Mouse (Mus musculus) forebrain, embryonic 14.5 days (tissue): ENCODE results near the gene Il25. TPM values are rescaled to one million over a fixed set of nuclear protein-coding genes. Genes with fewer than 3 reads are reported as not detected.

Experiments
- ATAC-seq: fragments of 200-750 bp; cut with Nextera tagmentation; 2 replicates; pipeline ENCODE4 v1.8.0; 2017; ENCODE audit warnings: mild to moderate bottlenecking, moderate library complexity
- DNase-seq: peaks from one replicate; pipeline ENCODE4 v3.0.0-alpha.2; 2015; ENCODE audit warnings: low spot score
- H3K27ac ChIP-seq: fragments of 300-500 bp; sonication (generic); 2 replicates; pipeline ENCODE4 v1.5.1; 2014; ENCODE audit warnings: low read depth, mild to moderate bottlenecking, control low read depth, low read length, moderate library complexity
- H3K27me3 ChIP-seq: fragments of 300-500 bp; sonication (generic); replicated peaks from 2 replicates; pipeline ENCODE4 v1.6.1; 2014; ENCODE audit warnings: low read length, control low read depth, mixed read lengths; ENCODE audit not compliant: control insufficient read depth, insufficient read depth
- H3K36me3 ChIP-seq: fragments of 300-500 bp; sonication (generic); 2 replicates; pipeline ENCODE4 v1.6.1; 2014; ENCODE audit warnings: low read length, control low read depth; ENCODE audit not compliant: control insufficient read depth, insufficient read depth
- H3K4me1 ChIP-seq: fragments of 300-500 bp; sonication (generic); 2 replicates; pipeline ENCODE4 v1.6.1; 2014; ENCODE audit warnings: antibody characterized with exemption, low read length, control low read depth; ENCODE audit not compliant: control insufficient read depth, insufficient read depth
- H3K4me2 ChIP-seq: fragments of 300-500 bp; sonication (generic); 2 replicates; pipeline ENCODE4 v1.6.1; 2014; ENCODE audit warnings: mild to moderate bottlenecking, control low read depth, low read length
- H3K4me3 ChIP-seq: fragments of 300-500 bp; sonication (generic); 2 replicates; pipeline ENCODE4 v1.5.1; 2014; ENCODE audit warnings: low read depth, low read length, control low read depth
- H3K9ac ChIP-seq: fragments of 300-500 bp; sonication (generic); 2 replicates; pipeline ENCODE4 v1.6.1; 2014; ENCODE audit warnings: mild to moderate bottlenecking, low read length, control low read depth, moderate library complexity
- H3K9me3 ChIP-seq: fragments of 300-500 bp; sonication (generic); replicated peaks from 2 replicates; pipeline ENCODE4 v1.6.1; 2016; ENCODE audit warnings: low read length, control low read depth, mixed read lengths; ENCODE audit not compliant: control insufficient read depth
- WGBS: fragments of 180-500 bp; shearing (Covaris S2); extraction: QIAGEN DNeasy Blood & Tissue Kit; methylation state at CpG from one replicate; pipeline ENCODE4 v1.1.7; 2014; 5-methylcytosine and 5-hydroxymethylcytosine counted together
- polyA plus RNA-seq: library from polyadenylated mRNA; unstranded; fragments of >200 nt; fragmentation: Nextera tagmentation; extraction: Ambion mirVana; gene quantifications from 2 replicates; pipeline ENCODE4 v1.2.1, GENCODE M21; 2014

The Il25 gene
- polyA plus RNA-seq: 0.38 and 0.48 TPM in 2 replicates

DNA sequence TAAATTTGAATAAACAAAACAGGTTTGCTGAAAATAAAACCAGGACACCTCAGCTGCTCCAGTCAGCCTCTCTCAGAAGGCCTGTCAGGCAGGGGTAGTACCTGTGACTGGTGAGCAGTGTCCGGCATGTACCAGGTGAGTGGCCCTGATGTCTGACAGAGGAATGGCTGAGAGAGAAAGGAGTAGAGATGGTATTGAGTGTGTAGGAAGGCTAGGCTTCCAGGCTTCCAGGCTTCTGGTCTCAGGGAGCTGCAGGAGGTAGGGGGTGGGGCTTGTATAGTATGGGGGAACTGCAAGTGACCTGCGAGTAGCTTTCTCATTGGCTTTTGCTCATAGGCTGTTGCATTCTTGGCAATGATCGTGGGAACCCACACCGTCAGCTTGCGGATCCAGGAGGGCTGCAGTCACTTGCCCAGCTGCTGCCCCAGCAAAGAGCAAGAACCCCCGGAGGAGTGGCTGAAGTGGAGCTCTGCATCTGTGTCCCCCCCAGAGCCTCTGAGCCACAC, at the start of gene Il25:
TSS of gene Il25 (plus strand) at position 51 of the 506 bp plus-strand sequence.
- ATAC-seq (no peak), DNase-seq (peak; percentile 25)
- Histone ChIP-seq H3K36me3 (no peaks in the 10 kb centered on the region), H3K9ac (0 out of 2 replicates have a peak within 1 kb of the TSS, but pooled peaks have one; percentile 13), H3K4me1 (peaks cover 5% of the 10 kb centered on the region; the same call in 1 of the 2 replicates), H3K4me3 (no peak within 1 kb of the TSS), H3K9me3 (no peaks in the 10 kb centered on the region), H3K4me2 (no peak within 1 kb of the TSS), H3K27ac (no peak within 1 kb of the TSS), H3K27me3 (no peaks in the 10 kb centered on the region)
- WGBS: 34% methylated on average over 6 of the region's 6 CpGs

DNA sequence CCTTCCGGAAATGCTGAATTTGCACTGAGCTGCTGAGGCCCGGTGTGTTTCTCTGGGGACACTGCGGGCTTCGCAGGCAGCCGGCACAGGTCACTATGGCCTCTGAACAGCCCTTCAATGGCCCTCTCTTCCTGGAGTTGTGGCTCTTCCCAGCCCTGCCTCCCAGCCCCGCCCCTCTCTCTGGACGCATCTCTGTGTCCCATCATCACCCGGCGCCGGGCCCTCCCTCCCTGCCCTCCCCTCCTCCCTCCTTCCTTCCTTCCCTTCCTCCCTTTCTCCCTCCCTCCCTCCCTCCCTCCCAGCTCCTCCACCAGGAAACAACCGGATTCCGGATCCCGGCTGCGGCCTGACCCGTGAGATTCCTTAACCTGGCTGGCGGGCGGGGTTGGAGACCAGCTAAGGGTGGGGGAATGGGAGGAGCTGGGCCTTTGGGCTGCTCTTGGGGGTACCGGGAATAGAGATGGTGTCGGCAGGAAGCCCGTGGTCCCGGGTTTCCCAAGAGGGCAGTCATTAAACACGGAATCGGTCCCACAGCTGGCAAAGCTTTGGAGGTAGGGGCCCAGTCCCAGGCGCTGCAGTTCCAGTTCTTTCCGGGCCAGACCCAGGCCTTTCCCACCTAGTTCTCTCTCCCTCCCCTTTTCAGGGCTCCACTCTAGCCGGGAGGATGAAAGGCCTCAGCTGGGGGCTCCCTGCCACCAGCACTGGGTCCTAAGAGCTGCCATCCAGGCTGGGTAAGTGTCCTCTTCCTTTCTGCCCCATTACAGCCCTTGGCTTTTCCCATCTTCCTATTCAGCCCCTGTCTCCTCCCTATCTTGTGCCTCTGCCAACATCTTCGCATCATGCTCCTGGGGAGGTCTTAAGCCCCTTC, 49.1 kb upstream of the Il25 start, which contains the start of the genes Bcl2l2 and Gm20521:
TSS of gene Bcl2l2 (plus strand) at position 224 of the 868 bp plus-strand sequence.
TSS of gene Gm20521 (plus strand) at position 288 of the 868 bp plus-strand sequence.
- ATAC-seq: peak; percentile 89
- Histone ChIP-seq H3K27ac (peak within 1 kb of the TSS; percentile 86), H3K4me2 (peak within 1 kb of the TSS; percentile 83), H3K4me1 (peaks cover 13% of the 10 kb centered on the region), H3K4me3 (peak within 1 kb of the TSS; percentile 69), H3K36me3 (peaks cover 10% of the 10 kb centered on the region), H3K9me3 (no peaks in the 10 kb centered on the region), H3K27me3 (no peaks in the 10 kb centered on the region), H3K9ac (peak within 1 kb of the TSS; percentile 88)
- under 1% methylated on average over 27 of the region's 27 CpGs for WGBS
- peak; percentile 84 for DNase-seq

DNA sequence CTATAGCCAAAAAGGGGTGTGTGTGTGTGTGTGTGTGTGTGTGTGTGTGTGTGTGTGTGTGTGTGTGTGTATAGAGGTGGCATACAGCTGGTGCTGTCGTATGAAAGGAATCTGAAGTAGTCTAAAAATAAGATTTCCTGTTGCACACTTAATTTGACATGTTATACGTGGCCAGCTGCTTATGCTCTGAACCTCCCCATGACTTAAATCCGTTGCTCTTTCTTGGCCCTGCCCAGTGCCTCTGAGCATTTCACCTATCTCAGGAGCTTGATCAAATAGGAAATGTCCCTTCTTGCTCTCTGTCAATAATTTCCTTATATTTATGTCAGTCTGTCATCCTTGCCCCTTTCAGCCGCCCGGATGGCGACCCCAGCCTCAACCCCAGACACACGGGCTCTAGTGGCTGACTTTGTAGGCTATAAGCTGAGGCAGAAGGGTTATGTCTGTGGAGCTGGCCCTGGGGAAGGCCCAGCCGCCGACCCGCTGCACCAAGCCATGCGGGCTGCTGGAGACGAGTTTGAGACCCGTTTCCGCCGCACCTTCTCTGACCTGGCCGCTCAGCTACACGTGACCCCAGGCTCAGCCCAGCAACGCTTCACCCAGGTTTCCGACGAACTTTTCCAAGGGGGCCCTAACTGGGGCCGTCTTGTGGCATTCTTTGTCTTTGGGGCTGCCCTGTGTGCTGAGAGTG, 48.3 kb upstream of the Il25 start:
- H3K4me2 ChIP-seq: peak overlapping the region; percentile 83
- H3K4me3 ChIP-seq: peak overlapping the region; percentile 69
- H3K27ac ChIP-seq: peak overlapping the region; percentile 86
- ATAC-seq (peak; percentile 10; the same call in 1 of the 2 replicates), DNase-seq (no peak)
- H3K4me1 ChIP-seq: peaks cover 13% of the 10 kb centered on the region
- 38% methylated on average over 21 of the region's 21 CpGs for WGBS
- no peaks in the 10 kb centered on the region for H3K27me3 ChIP-seq
- peak overlapping the region; percentile 88 for H3K9ac ChIP-seq
- no peaks in the 10 kb centered on the region for H3K9me3 ChIP-seq
- H3K36me3 ChIP-seq: peaks cover 10% of the 10 kb centered on the region

DNA sequence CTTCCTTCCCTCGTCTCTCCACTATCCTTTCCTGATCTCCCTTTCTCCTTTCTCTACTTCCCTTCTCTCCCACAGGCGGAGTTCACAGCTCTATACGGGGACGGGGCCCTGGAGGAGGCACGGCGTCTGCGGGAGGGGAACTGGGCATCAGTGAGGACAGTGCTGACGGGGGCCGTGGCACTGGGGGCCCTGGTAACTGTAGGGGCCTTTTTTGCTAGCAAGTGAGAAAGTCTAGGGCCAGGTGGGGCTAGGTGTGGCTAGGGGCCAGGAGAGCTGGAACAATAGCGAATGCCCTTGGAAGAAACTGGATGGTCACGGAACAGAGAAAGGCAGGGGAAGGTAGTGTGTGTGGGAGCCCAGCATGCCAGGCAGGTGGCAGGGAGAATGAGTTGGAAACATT, 47.2 kb upstream of the Il25 start:
- no peak overlapping the region for H3K27ac ChIP-seq
- peaks cover 10% of the 10 kb centered on the region for H3K36me3 ChIP-seq
- no peaks in the 10 kb centered on the region for H3K27me3 ChIP-seq
- no peaks in the 10 kb centered on the region for H3K9me3 ChIP-seq
- 88% methylated on average over 11 of the region's 11 CpGs for WGBS
- no peak overlapping the region for H3K4me3 ChIP-seq
- H3K4me2 ChIP-seq: no peak overlapping the region
- H3K9ac ChIP-seq: no peak overlapping the region
- peaks cover 13% of the 10 kb centered on the region for H3K4me1 ChIP-seq
- DNase-seq: no peak
- ATAC-seq: no peak

DNA sequence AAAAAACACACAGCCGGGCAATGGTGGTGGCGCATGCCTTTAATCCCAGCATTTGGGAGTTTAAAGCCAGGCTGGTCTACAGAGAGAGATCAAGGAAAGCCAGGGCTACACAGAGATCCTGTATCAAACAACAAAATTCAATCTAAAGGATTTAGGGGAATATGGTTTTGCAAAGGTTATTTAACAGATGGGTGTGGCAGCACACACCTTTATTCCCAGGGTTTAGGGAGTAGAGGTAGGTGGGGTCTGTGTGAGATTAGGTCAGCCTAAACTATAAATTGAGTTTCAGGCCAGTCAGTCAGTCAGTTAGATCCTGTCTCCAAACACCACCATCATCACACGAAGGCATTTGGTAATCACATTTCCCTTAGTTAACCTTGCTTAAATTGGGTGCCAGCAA, 40.3 kb upstream of the Il25 start, which contains the start of gene Pabpn1:
TSS of gene Pabpn1 (plus strand) at position 301 of the 400 bp plus-strand sequence.
- Histone ChIP-seq H3K4me2 (peak within 1 kb of the TSS; percentile 50), H3K27ac (peak within 1 kb of the TSS; percentile 80), H3K4me1 (peaks cover 13% of the 10 kb centered on the region), H3K9me3 (no peaks in the 10 kb centered on the region), H3K4me3 (peak within 1 kb of the TSS; percentile 39), H3K36me3 (peaks cover 18% of the 10 kb centered on the region), H3K27me3 (no peaks in the 10 kb centered on the region), H3K9ac (peak within 1 kb of the TSS; percentile 58)
- 94% methylated on average over 3 of the region's 3 CpGs for WGBS
- ATAC-seq (no peak), DNase-seq (no peak)

DNA sequence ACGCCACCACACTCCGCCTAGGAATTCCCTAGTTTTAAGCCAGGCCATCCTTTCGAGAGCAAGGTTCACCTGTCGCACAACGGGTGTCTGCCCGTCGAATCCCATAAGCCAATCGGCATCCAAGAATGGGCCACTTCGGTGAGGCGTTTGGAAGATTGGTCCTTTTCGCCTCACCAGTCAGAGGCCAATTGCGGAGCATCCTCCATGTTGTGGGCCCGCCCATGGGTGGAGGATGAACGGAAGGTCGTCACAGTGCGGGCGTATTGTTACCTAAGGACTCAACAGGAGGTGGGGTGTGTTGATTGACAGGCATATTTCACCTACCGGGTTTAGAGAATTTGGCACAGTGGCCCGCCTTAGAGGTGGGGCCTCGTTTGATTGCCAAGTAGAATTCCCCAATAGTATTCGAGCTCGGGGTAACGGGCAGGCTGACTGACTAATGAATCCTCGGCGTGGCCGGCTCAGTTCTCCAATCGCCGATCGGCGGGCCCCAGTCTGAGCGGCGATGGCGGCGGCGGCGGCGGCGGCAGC, 38.8 kb upstream of the Il25 start:
- H3K36me3 ChIP-seq: peaks cover 32% of the 10 kb centered on the region
- H3K27ac ChIP-seq: peak overlapping the region; percentile 95
- H3K9me3 ChIP-seq: no peaks in the 10 kb centered on the region
- no peaks in the 10 kb centered on the region for H3K27me3 ChIP-seq
- H3K4me3 ChIP-seq: peak overlapping the region; percentile 93
- H3K4me2 ChIP-seq: peak overlapping the region; percentile 87
- ATAC-seq (peak; percentile 98), DNase-seq (peak; percentile 100)
- under 1% methylated on average over 38 of the region's 38 CpGs for WGBS
- H3K4me1 ChIP-seq: peaks cover 13% of the 10 kb centered on the region
- peak overlapping the region; percentile 100 for H3K9ac ChIP-seq

DNA sequence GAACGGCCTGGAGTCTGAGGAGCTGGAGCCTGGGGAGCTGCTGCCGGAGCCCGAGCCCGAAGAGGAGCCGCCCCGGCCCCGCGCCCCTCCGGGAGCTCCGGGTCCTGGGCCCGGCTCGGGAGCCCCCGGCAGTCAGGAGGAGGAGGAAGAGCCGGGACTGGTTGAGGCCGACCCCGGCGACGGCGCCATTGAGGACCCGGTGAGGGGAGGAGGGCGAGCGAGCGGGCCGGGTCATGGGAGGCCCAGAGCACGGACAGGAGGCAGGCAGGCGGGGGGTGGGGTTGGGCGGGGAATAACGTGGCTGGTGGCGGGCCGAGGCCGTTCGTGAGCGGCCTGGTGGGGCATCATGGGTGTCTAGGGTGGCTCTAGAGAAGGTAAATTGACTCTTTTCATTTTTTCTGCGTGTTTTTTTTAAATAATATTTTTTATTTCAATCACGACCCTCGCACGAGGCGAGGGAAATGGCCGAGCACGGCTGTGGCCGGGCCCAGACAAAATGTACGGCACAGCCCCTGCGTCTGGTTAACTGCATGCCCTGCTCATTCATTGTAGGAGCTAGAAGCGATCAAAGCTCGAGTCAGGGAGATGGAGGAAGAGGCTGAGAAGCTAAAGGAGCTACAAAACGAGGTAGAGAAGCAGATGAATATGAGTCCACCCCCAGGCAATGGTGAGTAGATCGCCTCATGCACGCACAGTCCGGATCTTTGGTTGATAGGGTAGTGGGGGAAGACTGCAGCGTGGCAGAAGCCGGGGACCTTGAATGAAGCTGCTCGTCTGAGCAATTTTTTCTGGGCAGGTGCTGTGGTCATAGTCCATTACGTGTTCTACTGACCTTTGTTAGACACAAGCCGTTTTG, 38.0 kb upstream of the Il25 start:
- DNase-seq (peak; percentile 46), ATAC-seq (peak; percentile 55)
- Histone ChIP-seq H3K27me3 (no peaks in the 10 kb centered on the region), H3K36me3 (peaks cover 38% of the 10 kb centered on the region), H3K4me2 (peak overlapping the region; percentile 87), H3K27ac (peak overlapping the region; percentile 95), H3K4me3 (peak overlapping the region; percentile 93), H3K4me1 (peaks cover 13% of the 10 kb centered on the region), H3K9me3 (no peaks in the 10 kb centered on the region), H3K9ac (peak overlapping the region; percentile 100)
- WGBS: under 1% methylated on average over 49 of the region's 54 CpGs

DNA sequence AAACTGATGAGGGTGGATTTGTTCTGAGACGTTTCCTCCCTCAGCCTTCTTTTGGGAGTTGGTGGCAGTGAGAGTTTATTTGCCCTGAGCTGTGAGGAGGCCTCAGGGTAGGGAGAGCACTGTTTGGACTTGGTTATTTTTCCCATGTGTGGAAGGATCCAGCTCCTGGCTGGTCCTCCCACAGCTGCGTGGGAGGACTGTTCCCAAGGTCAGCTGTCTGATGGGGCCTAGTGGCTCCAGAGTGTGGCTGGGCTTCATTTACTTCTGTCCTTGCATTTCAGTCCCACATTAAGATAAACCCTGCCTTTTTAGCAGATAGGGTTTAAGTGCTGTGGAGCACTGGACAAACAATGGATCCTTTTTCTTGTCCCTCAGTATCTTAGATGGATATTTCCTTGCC, 35.0 kb upstream of the Il25 start:
- Histone ChIP-seq H3K9me3 (no peaks in the 10 kb centered on the region), H3K9ac (no peak overlapping the region), H3K36me3 (peaks cover 38% of the 10 kb centered on the region), H3K4me3 (no peak overlapping the region), H3K27me3 (no peaks in the 10 kb centered on the region), H3K4me1 (peaks cover 13% of the 10 kb centered on the region), H3K4me2 (no peak overlapping the region), H3K27ac (no peak overlapping the region)
- no peak for ATAC-seq
- WGBS: 66% methylated on average over 2 of the region's 2 CpGs
- DNase-seq: no peak
